Mouse (Mus musculus): ENCODE data around the gene Scaf4.

Gene Scaf4

GRCm38 (mm10) chr16:90283905-90284891 is at the start of gene Scaf4:
TSS of gene Scaf4 (minus strand) at chr16:90284503.
- DNase-seq (ENCODE audit: low spot score): peak; percentile 93

- DNase-seq (ENCODE audit: low spot score): no peak
These were observed 48.2 kb upstream of the Scaf4 start for GRCm38 (mm10) chr16:90332553-90332952.

GRCm38 (mm10) chr16:90330979-90331378 is 46.7 kb upstream of the Scaf4 start:
- DNase-seq (ENCODE audit: low spot score): no peak

- no peak for DNase-seq (ENCODE audit: low spot score)
These were observed 45.2 kb upstream of the Scaf4 start for GRCm38 (mm10) chr16:90329511-90329910.

- peak; percentile 85 for DNase-seq (ENCODE audit: low spot score)
These were observed 38.7 kb upstream of the Scaf4 start for GRCm38 (mm10) chr16:90322850-90323528.

GRCm38 (mm10) chr16:90319321-90319720 is 35.0 kb upstream of the Scaf4 start:
- no peak for DNase-seq (ENCODE audit: low spot score)

GRCm38 (mm10) chr16:90318372-90318926 is 34.1 kb upstream of the Scaf4 start:
- no peak for DNase-seq (ENCODE audit: low spot score)

GRCm38 (mm10) chr16:90317777-90318176 is 33.5 kb upstream of the Scaf4 start:
- no peak for DNase-seq (ENCODE audit: low spot score)

GRCm38 (mm10) chr16:90315881-90316280 is 31.6 kb upstream of the Scaf4 start:
- DNase-seq (ENCODE audit: low spot score): no peak

- DNase-seq (ENCODE audit: low spot score): peak; percentile 55
These were observed 28.3 kb upstream of the Scaf4 start for GRCm38 (mm10) chr16:90312449-90313082.

- no peak for DNase-seq (ENCODE audit: low spot score)
These were observed 26.3 kb upstream of the Scaf4 start for GRCm38 (mm10) chr16:90310488-90311135.

- DNase-seq (ENCODE audit: low spot score): no peak
These were observed 25.5 kb upstream of the Scaf4 start for GRCm38 (mm10) chr16:90309784-90310183.

- DNase-seq (ENCODE audit: low spot score): no peak
These were observed 19.6 kb upstream of the Scaf4 start for GRCm38 (mm10) chr16:90303988-90304299.

GRCm38 (mm10) chr16:90303286-90303987 is 19.1 kb upstream of the Scaf4 start:
- no peak for DNase-seq (ENCODE audit: low spot score)

- no peak for DNase-seq (ENCODE audit: low spot score)
These were observed 17.4 kb upstream of the Scaf4 start for GRCm38 (mm10) chr16:90301706-90302105.

GRCm38 (mm10) chr16:90300896-90301295 is 16.6 kb upstream of the Scaf4 start:
- DNase-seq (ENCODE audit: low spot score): no peak

GRCm38 (mm10) chr16:90299591-90299990 is 15.3 kb upstream of the Scaf4 start:
- DNase-seq (ENCODE audit: low spot score): no peak

- no peak for DNase-seq (ENCODE audit: low spot score)
These were observed 14.4 kb upstream of the Scaf4 start for GRCm38 (mm10) chr16:90298426-90299300.

GRCm38 (mm10) chr16:90297479-90298425 is 13.4 kb upstream of the Scaf4 start:
- no peak for DNase-seq (ENCODE audit: low spot score)

Data from adipocyte (in vitro differentiated cells).